Mouse (Mus musculus) ES-E14 (cell line): Measurements from ENCODE around the gene Rpap2. TPM values are rescaled to one million over a fixed set of nuclear protein-coding genes. Genes with fewer than 3 reads are reported as not detected.

Experiments
- DNase-seq: peaks from one replicate; pipeline ENCODE4 v3.0.0-alpha.2; 2013; ENCODE audit warnings: low read depth, low spot score
- H3K27ac ChIP-seq: 2 replicates; pipeline ENCODE4 v1.5.1; 2012; ENCODE audit warnings: low read depth, mild to moderate bottlenecking, low read length, moderate library complexity, mixed read lengths; ENCODE audit not compliant: poor library complexity, insufficient read depth, severe bottlenecking
- H3K36me3 ChIP-seq: 2 replicates; pipeline ENCODE4 v1.6.1; 2012; ENCODE audit warnings: mild to moderate bottlenecking, low read length, moderate library complexity, mixed read lengths; ENCODE audit not compliant: control insufficient read depth, poor library complexity, insufficient read depth, severe bottlenecking
- H3K4me1 ChIP-seq, 2 experiments: fragments of 150-350 bp in 1 of 2; sonication (generic) in 1 of 2; 2 replicates each; pipeline ENCODE4 v1.6.1; 2012; ENCODE audit warnings: low read length in 2 of 2, mild to moderate bottlenecking in 1 of 2, mixed read lengths in 1 of 2; ENCODE audit not compliant: control insufficient read depth in 2 of 2, insufficient read depth in 2 of 2, poor library complexity in 1 of 2
- H3K4me3 ChIP-seq, 2 experiments: fragments of 150-350 bp in 1 of 2; sonication (generic) in 1 of 2; 2 replicates each; pipeline ENCODE4 v1.5.1; 2012; ENCODE audit warnings: low read length in 2 of 2, low read depth in 1 of 2, mild to moderate bottlenecking in 1 of 2, mixed read lengths in 1 of 2; ENCODE audit not compliant: insufficient read depth in 1 of 2, poor library complexity in 1 of 2, severe bottlenecking in 1 of 2
- H3K9ac ChIP-seq: 2 replicates; pipeline ENCODE4 v1.6.1; 2012; ENCODE audit warnings: low read depth, mild to moderate bottlenecking, low read length, mixed read lengths; ENCODE audit not compliant: poor library complexity, insufficient read depth, severe bottlenecking
- H3K9me3 ChIP-seq: fragments of 150-350 bp; sonication (generic); 2 replicates; pipeline ENCODE4 v1.6.1; 2012; ENCODE audit warnings: low read depth, mild to moderate bottlenecking, low read length; ENCODE audit not compliant: control insufficient read depth, insufficient read depth
- CHD2 ChIP-seq: IDR thresholded peaks from 2 replicates; pipeline ENCODE4 v1.6.1; 2014; ENCODE audit warnings: mild to moderate bottlenecking, low read depth, low read length, inconsistent platforms
- HCFC1 ChIP-seq: IDR thresholded peaks from 2 replicates; pipeline ENCODE4 v1.6.1; 2012; ENCODE audit warnings: low read length, inconsistent platforms, borderline replicate concordance; ENCODE audit not compliant: insufficient read depth
- MAFK ChIP-seq: IDR thresholded peaks from 2 replicates; pipeline ENCODE4 v1.6.1; 2014; ENCODE audit warnings: mild to moderate bottlenecking, low read depth, low read length, inconsistent platforms; ENCODE audit not compliant: insufficient read depth
- ZC3H11A ChIP-seq: IDR thresholded peaks from 2 replicates; pipeline ENCODE4 v1.6.1; 2012; ENCODE audit warnings: low read depth, mild to moderate bottlenecking, inconsistent platforms, low read length, borderline replicate concordance
- ZNF384 ChIP-seq: IDR thresholded peaks from 2 replicates; pipeline ENCODE4 v1.6.1; 2012; ENCODE audit warnings: low read depth, low read length, inconsistent platforms
- in situ Hi-C, 2 experiments: fragments of 600-800 bp; cut with MboI; formaldehyde crosslinking; loops; one replicate each; pipeline ENCODE4 v1.15.1; 2025; ENCODE audit warnings: low sequenced_read_pairs in 2 of 2, inconsistent platforms in 1 of 2; ENCODE audit not compliant: unreplicated experiment in 2 of 2
- total RNA-seq: library from RNA; depleted of rRNA; stranded (reverse); fragments of 300-350 nt; gene quantifications from 2 replicates; pipeline ENCODE4 v1.2.3, GENCODE M21; 2012

Gene Rpap2
- total RNA-seq, 1 experiment = 20.2 TPM

DNA sequence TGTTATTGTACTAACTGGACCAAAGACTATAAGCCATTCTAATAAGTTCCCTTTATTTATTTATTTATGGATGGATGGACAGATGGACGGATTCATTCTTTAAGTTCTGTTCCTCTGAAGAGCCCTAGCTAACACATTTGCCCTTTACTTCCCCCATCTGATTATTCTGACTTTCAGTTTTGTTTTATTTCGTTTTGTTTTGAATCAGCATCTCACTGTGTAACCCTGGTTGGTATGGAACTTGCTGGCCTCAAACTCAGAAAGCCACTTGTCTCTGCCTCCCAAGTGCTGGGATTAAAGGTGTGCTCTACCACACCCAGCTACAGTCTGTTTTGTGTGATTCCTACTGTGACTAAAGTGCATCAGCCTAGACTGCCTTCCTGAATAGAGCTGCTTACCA lies 48.8 kb downstream of the Rpap2 start:
- in situ Hi-C loops = no loop called here
- no peak overlapping the region for H3K4me3 ChIP-seq
- no peaks in the 10 kb centered on the region for H3K9me3 ChIP-seq
- no peaks in the 10 kb centered on the region for H3K4me1 ChIP-seq
- no peak overlapping the region for H3K9ac ChIP-seq
- TF ChIP-seq MAFK (no peak), ZNF384 (no peak), ZC3H11A (no peak), CHD2 (no peak), HCFC1 (no peak)
- peaks cover 3% of the 10 kb centered on the region; the same call in 1 of the 2 replicates for H3K36me3 ChIP-seq
- no peak for DNase-seq
- no peak overlapping the region for H3K27ac ChIP-seq

DNA sequence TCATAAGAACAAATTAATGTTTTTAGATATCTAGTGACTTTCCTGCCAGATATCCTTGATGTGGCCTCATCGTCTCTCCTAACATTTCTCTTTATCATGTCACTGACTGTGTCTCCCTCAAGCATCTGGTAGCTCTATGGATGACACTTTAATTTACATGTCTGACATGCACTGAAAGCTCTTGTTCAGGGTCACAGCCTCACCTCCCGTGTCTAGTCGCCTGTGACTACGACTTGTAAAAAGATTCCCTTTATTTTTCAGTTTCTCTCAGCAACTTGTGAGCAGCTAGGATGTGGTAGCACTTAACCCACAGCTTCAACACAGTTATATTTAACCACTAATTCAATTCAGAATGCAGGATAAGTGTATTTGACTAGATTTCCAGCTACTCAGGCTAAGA lies 50.4 kb downstream of the Rpap2 start:
- in situ Hi-C loops = no loop called here
- Histone ChIP-seq H3K27ac (no peak overlapping the region), H3K9ac (no peak overlapping the region), H3K4me3 (no peak overlapping the region), H3K4me1 (no peaks in the 10 kb centered on the region), H3K36me3 (peaks cover 3% of the 10 kb centered on the region; the same call in 1 of the 2 replicates), H3K9me3 (no peaks in the 10 kb centered on the region)
- DNase-seq = no peak
- no peak for TF ChIP-seq ZNF384
- TF ChIP-seq ZC3H11A = no peak
- no peak for TF ChIP-seq MAFK
- no peak for TF ChIP-seq HCFC1
- TF ChIP-seq CHD2 = no peak

DNA sequence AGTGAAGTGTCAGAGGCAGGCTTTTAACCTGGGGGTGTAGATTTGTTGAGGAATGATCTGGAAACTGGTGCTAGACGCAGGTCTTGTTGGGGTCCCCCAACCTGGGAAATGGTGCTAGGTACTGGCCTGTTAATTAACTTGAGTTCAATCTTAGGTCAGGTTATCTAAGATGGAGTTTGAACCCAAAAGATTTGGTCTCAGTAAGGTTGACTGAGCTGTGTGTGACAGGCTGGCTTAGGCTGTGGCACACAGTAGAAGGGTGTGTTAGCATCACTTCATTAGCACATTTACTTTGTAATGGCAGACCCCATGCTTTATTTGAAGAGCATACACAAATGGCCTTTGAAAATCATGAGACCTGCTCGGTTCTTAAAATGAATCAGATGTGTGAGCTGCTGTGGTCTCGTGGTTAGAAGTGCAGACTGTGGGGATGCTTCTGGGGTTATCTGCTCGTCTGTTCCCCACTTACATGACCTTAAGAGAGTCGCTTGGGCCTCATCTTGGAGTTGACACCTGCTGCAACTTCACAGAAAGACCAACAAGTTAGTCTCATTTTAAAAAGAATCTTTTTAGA lies 51.5 kb downstream of the Rpap2 start:
- TF ChIP-seq ZNF384 = no peak
- no peak for TF ChIP-seq CHD2
- TF ChIP-seq MAFK = no peak
- TF ChIP-seq HCFC1 = no peak
- no peak for TF ChIP-seq ZC3H11A
- Histone ChIP-seq H3K4me3 (no peak overlapping the region), H3K9me3 (no peaks in the 10 kb centered on the region), H3K27ac (no peak overlapping the region), H3K36me3 (peaks cover 4% of the 10 kb centered on the region; the same call in 1 of the 2 replicates), H3K4me1 (no peaks in the 10 kb centered on the region), H3K9ac (no peak overlapping the region)
- DNase-seq = no peak
- in situ Hi-C loops = no loop called here

DNA sequence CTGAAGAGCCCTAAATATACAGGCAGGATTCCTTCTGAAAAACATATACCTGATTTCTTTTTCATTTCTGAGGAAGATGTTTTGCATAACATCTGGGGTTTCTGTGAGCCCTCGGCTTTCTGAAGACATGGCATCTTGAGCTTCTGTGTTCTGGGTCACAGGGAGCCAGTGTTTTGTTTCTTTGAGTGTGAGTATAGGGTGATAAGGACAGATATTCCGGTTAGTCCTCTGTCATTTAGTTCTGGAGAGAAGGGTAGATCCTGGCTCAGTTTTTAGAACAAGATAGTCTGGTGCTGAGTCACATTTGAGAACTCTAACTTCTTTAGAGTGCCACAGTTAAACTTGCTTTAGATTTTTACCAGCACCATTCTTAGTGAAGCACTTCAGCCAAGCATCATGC lies 52.5 kb downstream of the Rpap2 start:
- peaks cover 4% of the 10 kb centered on the region; the same call in 1 of the 2 replicates for H3K36me3 ChIP-seq
- DNase-seq = no peak
- no peak overlapping the region for H3K4me3 ChIP-seq
- in situ Hi-C loops = no loop called here
- TF ChIP-seq ZNF384 (no peak), ZC3H11A (no peak), MAFK (no peak), CHD2 (no peak), HCFC1 (no peak)
- H3K27ac ChIP-seq = no peak overlapping the region
- H3K9ac ChIP-seq = no peak overlapping the region
- no peaks in the 10 kb centered on the region for H3K4me1 ChIP-seq
- H3K9me3 ChIP-seq = no peaks in the 10 kb centered on the region
